Mouse (Mus musculus) c-Kit-positive CD71-positive TER-119-negative erythroid progenitor cells, embryonic 14.5 days (primary cell): Measurements from ENCODE around the gene Stat2.
A peak's percentile ranks its signal among the peaks of the same experiment; 100 is the strongest.

Experiments used
- DNase-seq: peaks from one replicate; pipeline ENCODE4 v3.0.0-alpha.2; 2013; ENCODE audit warnings: low read depth

The Stat2 gene

GRCm38 (mm10) chr10:128270287-128270841 lies at the start of gene Stat2:
Gene Stat2 (plus strand): TSS chr10:128270559.
- peak; percentile 98 for DNase-seq

- DNase-seq: no peak
Measured at GRCm38 (mm10) chr10:128221533-128222286, 48.6 kb upstream of the Stat2 start.

GRCm38 (mm10) chr10:128225064-128225463 lies 45.3 kb upstream of the Stat2 start:
- DNase-seq: no peak

- DNase-seq: no peak
Measured at GRCm38 (mm10) chr10:128225538-128225937, 44.8 kb upstream of the Stat2 start, which contains the start of gene Mip. Gene Mip (plus strand): TSS chr10:128225838.

GRCm38 (mm10) chr10:128227592-128227991 lies 42.8 kb upstream of the Stat2 start:
- DNase-seq: no peak

GRCm38 (mm10) chr10:128228009-128228408 lies 42.4 kb upstream of the Stat2 start:
- no peak for DNase-seq

- DNase-seq: no peak
Measured at GRCm38 (mm10) chr10:128230582-128230981, 39.8 kb upstream of the Stat2 start.

- no peak for DNase-seq
Measured at GRCm38 (mm10) chr10:128231146-128231545, 39.2 kb upstream of the Stat2 start.

- DNase-seq: peak; percentile 63
Measured at GRCm38 (mm10) chr10:128231697-128232419, 38.5 kb upstream of the Stat2 start, which contains the start of gene Timeless. Gene Timeless (plus strand): TSS chr10:128232065.

GRCm38 (mm10) chr10:128232420-128232985 lies 37.9 kb upstream of the Stat2 start:
- DNase-seq: peak; percentile 84

- no peak for DNase-seq
Measured at GRCm38 (mm10) chr10:128236321-128236720, 34.0 kb upstream of the Stat2 start.

GRCm38 (mm10) chr10:128237807-128238480 lies 32.4 kb upstream of the Stat2 start:
- no peak for DNase-seq

- DNase-seq: no peak
Measured at GRCm38 (mm10) chr10:128239140-128239539, 31.2 kb upstream of the Stat2 start.

GRCm38 (mm10) chr10:128240131-128240530 lies 30.2 kb upstream of the Stat2 start:
- no peak for DNase-seq

- DNase-seq: no peak
Measured at GRCm38 (mm10) chr10:128243252-128243651, 27.1 kb upstream of the Stat2 start.

- no peak for DNase-seq
Measured at GRCm38 (mm10) chr10:128244121-128244520, 26.2 kb upstream of the Stat2 start.

GRCm38 (mm10) chr10:128247020-128247732 lies 23.2 kb upstream of the Stat2 start:
- no peak for DNase-seq

GRCm38 (mm10) chr10:128250565-128250964 lies 19.8 kb upstream of the Stat2 start:
- DNase-seq: no peak

GRCm38 (mm10) chr10:128253677-128254255 lies 16.6 kb upstream of the Stat2 start, which contains the start of gene Apon:
Gene Apon (plus strand): TSS chr10:128254096.
- DNase-seq: no peak

GRCm38 (mm10) chr10:128255925-128256324 lies 14.4 kb upstream of the Stat2 start:
- no peak for DNase-seq

- DNase-seq: no peak
Measured at GRCm38 (mm10) chr10:128256328-128256727, 14.0 kb upstream of the Stat2 start.
